Mouse (Mus musculus) left cerebral cortex, postnatal 25 days (tissue): ENCODE measurements around the gene Ciao2b. TPM values are rescaled to one million over a fixed set of nuclear protein-coding genes. Genes with fewer than 3 reads are reported as not detected.
"Not testable (repeated sequence)": the region's sequence is repeated elsewhere in the genome, so short reads cannot be mapped to it uniquely, and the experiment has no call there.

Source experiments
- DNase-seq, 2 experiments: peaks; one replicate each; pipeline ENCODE4 v3.0.0; 2022; ENCODE audit warnings: low spot score in 2 of 2, mixed read lengths in 1 of 2
- intact Hi-C: fragments of 180-260 bp; cut with DNase I; formaldehyde crosslinking; loops from one replicate; pipeline ENCODE4 v1.15.1; 2025
- total RNA-seq, 2 experiments: library from RNA; stranded (reverse); gene quantifications; 2 replicates each; pipeline ENCODE4 v1.2.3; 2021

The Ciao2b gene
- total RNA-seq, result 10 to 100 TPM; 33.1 to 33.5 TPM

DNA sequence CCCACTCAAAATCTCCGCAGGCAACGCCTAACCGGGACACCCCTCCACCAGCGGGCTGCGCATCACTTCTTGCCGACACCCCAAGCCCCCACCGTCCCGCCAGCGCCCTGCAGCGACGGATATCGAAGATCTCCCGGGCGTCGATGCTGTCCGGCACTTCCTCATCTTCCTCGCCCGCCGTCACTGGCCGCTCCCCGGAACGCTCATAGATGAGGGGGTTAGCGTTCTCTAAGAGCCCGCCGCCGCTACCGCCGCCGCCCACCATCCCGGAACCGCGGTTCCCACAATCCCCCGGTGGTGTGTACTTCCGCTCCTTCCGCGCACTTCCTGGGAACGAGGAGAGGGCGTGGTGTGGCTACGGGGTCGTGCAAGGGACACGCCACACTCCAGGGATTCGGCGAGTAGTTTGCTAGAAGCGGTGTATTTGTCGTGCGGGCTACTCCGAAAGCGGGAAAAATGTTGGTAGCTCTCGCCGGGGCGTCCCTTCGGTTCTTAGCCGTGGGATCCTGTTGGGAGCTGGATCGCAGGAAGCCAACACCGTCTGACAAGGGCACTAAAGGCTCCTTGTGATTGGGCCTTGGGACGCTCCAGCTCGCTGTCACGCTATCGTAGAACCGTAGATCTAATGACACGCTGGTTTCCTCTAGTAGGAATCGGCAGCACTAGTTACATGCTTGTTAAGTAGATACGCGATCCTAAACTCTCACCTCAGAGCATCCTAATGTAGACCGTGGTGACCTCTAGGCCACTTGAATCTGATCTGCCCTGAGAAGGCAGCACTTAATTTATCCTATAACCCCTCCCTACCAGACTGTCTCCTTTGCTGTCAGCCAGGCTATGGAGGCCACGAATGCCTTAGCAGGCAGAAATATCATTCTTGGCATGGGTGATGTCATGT is at the start of gene Ciao2b:
Ciao2b (minus strand) TSS at position 540 of the 898 bp plus-strand sequence.
- peak; percentile 91 to 93 for DNase-seq
- intact Hi-C loops, result loop anchor here (2.0 to 5.0 kb wide), 2 partner anchors 39 to 581 kb away; no protein-coding TSS in a partner anchor

DNA sequence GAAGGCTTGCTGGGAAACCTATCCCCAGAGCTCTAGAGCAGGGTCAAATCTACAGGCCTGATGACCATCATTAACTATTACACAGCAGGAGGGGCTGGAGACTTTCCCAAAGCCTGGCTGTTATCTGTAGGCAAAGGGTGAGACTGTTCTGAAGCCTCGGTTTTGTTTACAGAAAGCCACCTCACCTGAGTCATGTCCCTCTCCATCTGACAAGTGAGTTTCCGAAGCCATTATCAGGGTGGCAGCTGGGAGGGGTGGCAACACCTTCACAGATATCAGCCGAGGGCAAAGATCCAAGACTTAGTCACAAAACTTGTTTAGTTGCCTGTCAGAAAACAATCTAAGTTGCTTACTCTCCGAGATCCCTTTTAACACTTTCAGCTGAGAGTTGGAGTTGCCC is 46.7 kb upstream of the Ciao2b start:
- no peak for DNase-seq
- intact Hi-C loops, result no loop called here

DNA sequence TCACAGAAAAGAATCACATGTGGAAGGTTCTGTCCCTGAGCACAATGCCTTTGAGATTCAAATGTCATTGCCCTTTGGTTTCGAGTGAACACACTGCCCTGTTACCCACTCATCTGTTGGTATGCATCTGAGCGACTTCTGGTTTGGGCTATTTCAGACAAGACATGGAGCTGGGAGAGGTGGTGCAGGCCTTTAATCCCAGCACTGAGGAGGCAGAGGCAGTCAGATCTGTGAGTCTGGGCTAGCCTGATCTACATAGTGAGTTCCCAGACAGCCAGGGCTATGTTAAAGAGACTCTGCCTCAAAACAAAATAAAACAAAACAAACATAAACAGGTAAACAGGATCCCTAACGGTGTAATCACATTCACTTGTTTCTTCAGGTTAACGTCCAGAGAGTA is 13.8 kb upstream of the Ciao2b start:
- DNase-seq, result no peak
- intact Hi-C loops, result loop anchor here (2.0 to 10.0 kb wide), 5 partner anchors 53 to 635 kb away; no protein-coding TSS in a partner anchor

DNA sequence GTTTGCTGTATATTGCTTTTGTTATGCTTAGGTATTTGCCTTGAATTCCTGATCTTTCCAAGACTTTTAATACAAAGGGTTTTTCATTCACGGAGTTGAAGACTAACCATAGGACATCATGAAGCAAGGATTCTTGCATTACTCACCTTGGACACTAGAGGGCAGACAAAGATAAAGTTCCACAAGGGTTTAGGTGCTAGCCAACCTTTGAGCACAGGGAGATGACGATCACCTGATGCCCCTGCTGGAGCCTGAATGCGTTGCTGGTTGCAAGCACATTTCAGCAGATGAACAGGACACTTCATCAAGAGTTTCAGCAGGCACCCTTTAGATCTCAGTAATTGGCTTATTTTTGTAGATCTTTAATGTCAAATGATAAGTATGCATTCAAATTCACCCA is 13.2 kb upstream of the Ciao2b start:
- DNase-seq, result peak; percentile 85 to 93

DNA sequence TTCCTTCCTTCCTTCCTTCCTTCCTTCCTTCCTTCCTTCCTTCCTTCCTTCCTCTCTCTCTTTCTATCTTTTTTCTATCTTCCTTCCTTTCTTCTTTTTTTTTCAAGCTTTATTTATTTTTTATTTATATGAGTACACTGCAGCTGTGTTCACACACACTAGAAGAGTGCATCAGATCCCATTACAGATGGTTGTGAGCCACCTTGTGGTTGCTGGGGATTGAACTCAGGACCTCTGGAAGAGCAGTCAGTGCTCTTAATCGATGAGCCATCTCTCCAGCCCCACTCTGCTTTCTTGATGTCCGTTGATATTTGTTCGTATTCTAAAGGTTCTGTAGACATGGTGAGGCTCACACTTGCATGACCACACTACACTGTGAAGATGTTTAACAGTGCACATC is 2.4 kb upstream of the Ciao2b start:
- intact Hi-C loops, result loop anchor here (5.0 kb wide), 1 partner anchor 578 kb away; no protein-coding TSS in a partner anchor

More for the DNA sequence above, 13.2 kb upstream of the Ciao2b start:
- intact Hi-C loops, result loop anchor here (1.0 to 10.0 kb wide), 6 partner anchors 10 to 636 kb away; no protein-coding TSS in a partner anchor

DNA sequence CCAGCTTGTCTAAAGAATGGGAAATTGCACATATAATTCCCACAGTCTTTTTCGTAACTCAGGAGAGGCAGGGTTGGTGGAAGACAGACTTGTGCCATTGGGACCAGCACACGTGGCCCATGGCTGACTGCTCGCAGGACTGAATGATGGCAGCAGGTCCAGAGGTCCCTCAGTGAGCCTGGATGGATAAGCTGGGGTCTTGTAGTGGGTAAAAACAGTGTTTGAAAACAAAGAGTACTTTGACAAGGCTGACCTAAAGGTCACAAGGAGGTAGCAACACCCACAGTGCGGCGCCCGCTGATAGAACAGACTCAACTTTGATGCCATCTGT is 524 bp upstream of the Ciao2b start:
- intact Hi-C loops, result loop anchor here (5.0 kb wide), 1 partner anchor 580 kb away; no protein-coding TSS in a partner anchor
- no peak for DNase-seq

More for the DNA sequence above, 2.4 kb upstream of the Ciao2b start:
- DNase-seq, result not testable (repeated sequence)

DNA sequence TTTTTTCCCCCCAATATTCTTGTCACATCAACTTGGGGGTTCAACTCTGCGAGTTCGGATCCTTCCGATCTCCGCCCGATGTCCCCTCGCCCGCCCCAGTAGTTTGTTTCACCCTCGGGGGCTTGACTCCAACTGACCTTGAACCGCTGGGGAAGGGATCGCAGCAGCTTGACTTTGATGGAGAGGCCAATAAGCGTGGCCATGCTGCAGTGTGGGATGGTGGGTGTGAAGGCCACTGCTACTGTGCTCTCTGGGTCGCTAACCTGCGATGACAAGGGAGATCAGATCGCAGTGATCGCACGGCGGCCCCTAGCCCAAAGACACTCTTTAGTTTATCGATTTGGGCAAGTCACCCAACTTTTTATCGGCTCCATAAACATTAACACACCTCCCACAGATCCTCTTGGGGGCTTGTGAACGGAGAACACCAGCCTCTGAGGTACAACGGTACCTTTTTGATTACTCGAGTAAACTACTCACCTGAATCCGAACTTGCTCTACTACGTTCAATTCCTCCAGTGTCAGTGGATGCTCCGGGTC is 864 bp downstream of the Ciao2b start:
- intact Hi-C loops, result loop anchor here (2.0 to 5.0 kb wide), 2 partner anchors 38 to 581 kb away; no protein-coding TSS in a partner anchor

DNA sequence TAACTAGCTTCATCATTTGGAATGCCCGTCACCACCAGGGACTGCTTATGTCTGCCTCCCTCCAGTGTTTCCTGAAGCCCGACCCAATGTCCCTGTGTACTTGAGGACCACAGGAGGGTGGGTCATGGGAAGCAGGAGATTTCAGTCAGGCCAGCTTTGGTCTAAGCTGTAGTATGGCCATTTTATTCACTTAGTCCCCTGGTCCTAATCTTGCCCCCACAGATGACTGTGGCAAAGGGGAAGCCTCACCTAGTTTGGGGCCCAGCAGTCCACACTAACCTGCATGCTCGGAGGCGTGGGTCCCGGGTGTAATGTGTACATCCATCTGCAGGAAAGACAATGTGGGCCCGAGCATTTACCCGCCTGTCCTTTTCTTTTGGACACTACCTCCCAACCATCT is 1.5 kb downstream of the Ciao2b start:
- intact Hi-C loops, result loop anchor here (2.0 to 5.0 kb wide), 2 partner anchors 37 to 582 kb away; no protein-coding TSS in a partner anchor
- no peak for DNase-seq

More for the DNA sequence above, 864 bp downstream of the Ciao2b start:
- DNase-seq, result no peak

DNA sequence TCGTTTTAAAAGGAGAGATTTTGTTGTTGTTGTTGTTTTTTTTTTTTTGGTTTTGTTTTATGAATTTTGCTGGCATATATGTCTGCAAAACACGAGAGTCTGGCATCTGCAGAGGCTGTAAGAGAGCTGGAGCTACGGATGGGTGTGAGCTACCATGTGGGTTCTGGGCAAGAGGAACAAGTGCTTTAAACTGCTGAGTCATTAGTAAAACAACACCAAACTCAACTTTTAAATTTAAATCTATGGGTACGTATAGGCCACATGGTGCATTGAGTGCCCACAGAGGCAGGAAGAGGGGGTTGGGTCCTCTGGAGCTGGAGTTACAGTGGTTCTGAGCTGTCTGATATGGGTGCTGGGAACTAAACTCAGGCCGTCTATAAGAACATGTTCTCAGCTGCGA is 3.8 kb downstream of the Ciao2b start:
- DNase-seq, result no peak
- intact Hi-C loops, result no loop called here

DNA sequence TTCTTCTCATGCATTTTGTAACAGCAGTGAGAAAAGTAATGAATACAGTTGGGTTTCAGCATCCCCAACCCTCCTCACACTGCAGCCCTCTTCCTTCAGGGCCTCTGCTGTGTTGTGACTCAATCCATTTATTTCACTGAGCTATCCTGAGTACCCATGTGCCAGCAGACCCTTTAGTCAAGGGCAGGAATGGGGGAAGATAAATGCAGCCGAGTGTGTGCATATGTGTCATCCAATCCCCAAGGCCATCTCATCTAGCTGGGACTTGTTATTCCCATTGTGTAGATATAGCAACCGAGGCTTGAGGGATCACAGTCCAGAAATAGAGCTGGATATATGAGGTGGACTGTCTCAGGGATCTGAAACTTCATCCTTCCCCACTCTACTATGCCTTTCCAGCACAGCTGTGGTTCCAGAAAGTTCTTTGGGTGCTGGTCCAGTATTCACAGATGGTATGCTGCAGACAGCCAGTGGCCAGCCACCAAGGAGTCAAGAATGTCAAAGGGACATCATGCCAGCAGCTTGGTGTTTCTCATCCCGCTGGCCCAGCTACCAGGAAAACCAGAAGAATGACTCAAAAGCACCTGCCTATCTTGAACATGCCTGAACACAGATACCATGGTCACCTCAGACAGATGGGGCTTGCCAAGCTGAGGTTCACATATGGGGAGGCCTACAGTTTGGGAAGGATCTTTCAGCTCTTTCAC is 6.6 kb downstream of the Ciao2b start:
- no peak for DNase-seq
- intact Hi-C loops, result no loop called here

DNA sequence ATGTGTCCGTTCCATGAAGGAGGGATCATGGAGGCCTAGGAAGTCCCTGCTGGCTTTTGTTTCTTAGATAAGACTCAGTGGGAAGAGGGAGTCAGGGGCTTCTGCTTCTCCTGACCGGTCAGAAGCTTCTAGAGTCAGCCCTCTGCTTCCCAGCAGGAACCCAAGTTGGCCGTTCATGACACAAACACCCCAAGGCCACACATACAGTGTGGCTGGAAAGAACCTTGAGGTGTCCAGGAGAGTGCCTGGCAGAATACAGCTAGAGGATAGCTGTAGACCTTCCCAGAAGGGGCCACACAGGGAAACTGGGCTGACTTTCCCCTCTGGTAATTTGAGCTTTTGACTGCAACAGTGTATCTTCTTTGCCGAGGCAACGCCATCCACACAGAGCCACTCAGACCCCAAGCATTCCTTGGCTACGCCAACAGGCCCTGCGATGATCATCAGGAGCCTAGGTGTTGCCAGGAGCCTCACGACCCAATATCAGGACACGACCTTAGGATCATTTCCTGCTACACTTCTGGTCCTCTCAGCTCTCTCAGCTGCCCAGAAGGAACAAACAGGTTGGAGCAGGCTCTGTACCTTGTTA is 8.5 kb downstream of the Ciao2b start:
- intact Hi-C loops, result no loop called here
- no peak for DNase-seq

DNA sequence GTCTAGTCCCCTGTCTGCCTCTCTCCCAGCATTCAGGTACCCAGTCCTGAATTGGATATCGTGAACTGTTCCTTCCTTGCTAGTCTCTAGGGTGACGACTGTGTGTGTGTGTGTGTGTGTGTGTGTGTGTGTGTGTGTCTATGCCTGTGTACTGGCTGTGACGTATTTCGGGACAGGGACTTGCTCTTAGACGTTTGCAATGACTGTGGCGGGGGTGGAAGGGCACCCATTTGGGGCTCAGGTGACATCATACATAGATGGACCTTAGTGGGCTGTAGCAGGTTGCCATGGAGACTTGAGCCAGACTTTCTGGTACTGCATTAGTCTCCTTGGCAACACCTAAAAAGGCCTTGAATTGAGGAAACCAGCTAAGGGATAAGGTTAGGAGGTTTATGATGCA is 9.3 kb downstream of the Ciao2b start:
- peak; percentile 48 to 73 for DNase-seq

DNA sequence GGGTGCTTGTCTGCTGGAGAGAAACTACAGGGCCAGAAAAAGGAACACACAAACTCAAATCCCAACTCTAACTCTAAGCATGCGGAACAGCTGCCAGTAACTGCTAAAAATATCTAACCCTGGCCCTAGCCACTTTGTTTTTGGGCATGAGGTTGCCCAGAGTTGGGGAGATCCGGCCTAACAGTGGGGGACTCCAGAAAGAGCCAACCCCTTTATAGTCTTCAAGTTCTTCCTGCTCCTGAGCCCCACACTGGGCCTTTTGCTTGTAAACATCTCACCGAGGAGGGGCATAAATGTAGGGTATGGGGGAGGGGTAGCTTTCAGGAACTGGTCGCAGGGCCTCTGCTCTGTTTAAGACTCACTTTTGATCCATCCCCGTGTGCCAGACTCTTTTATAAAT is 9.8 kb downstream of the Ciao2b start:
- peak in 1 of 2 experiments; percentile 13 for DNase-seq

More for the DNA sequence above, 9.3 kb downstream of the Ciao2b start:
- intact Hi-C loops, result no loop called here

DNA sequence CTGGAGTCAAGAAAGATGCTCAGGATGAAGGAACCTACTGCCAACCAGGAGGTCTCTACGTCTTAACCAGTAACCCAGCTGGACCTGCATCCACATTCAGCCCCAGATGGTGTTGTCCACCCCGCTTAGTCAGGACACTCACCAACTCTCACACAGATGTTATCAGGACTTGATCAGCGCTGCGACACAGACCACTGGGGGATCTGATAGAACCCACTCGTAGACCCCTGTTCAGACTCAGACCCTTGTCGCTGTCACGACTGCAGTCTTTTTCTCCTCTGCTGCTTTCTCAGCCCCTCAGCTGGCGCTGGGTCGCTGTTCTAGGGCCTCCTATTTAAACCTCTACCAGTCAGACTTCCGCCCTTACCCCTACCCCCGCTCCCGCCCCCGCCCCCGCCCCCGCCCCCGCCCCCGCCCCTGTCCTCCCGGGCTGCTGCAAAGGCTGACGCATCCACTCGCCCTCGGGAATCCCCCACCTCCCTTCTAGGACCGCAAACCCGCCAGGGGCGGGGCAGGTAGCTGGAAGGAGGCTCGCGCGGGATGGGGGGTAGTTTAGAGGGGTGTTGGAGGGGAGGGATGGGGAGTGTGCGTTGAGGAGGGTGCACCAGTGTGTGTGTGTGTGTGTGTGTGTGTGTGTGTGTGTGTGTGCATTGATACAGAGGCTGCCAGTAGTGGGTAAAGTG is 10.6 kb downstream of the Ciao2b start, which contains the start of gene Rrad:
Rrad (minus strand) TSS at position 347 of the 683 bp plus-strand sequence.
- intact Hi-C loops, result no loop called here
- DNase-seq, result no peak

More for the DNA sequence above, 9.8 kb downstream of the Ciao2b start:
- intact Hi-C loops, result no loop called here

DNA sequence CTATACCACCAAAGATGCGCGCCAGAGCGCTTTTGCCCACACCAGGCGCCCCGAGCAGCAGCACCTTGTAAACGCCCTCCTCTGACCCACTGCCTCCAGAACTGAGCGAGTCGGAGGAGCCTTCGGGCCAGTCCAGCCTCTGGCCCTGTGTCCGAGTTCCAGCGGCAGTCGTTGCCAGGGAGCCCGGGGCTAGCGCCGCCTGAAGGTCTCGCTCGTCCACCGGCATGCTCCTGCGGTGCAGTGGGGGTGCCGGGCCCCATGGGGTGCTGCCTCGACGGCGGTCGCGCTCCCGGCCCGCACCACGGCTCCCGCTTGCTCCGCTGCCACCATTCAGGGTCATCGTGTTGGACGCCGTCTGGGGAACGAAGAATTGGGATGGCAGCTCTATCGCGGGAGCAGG is 11.2 kb downstream of the Ciao2b start:
- intact Hi-C loops, result no loop called here
- no peak for DNase-seq

DNA sequence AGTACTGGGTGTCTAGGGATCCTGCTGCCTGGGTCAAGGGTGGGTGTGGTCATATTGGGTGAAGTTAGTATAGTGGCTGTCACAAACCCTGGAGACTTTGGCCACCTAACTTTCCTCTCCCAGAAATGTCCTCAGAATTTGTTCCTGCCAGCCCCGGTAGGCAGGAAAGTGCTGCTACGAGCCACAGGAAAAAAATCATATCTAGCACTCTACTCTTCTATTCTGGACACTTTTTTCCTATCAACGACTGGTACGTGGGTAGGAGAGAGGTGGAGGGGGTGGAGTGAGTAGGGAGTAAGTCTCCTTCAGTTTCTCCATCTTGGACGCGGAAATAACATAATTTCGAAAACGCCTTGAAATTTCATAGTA is 11.7 kb downstream of the Ciao2b start:
- intact Hi-C loops, result no loop called here
- no peak for DNase-seq

DNA sequence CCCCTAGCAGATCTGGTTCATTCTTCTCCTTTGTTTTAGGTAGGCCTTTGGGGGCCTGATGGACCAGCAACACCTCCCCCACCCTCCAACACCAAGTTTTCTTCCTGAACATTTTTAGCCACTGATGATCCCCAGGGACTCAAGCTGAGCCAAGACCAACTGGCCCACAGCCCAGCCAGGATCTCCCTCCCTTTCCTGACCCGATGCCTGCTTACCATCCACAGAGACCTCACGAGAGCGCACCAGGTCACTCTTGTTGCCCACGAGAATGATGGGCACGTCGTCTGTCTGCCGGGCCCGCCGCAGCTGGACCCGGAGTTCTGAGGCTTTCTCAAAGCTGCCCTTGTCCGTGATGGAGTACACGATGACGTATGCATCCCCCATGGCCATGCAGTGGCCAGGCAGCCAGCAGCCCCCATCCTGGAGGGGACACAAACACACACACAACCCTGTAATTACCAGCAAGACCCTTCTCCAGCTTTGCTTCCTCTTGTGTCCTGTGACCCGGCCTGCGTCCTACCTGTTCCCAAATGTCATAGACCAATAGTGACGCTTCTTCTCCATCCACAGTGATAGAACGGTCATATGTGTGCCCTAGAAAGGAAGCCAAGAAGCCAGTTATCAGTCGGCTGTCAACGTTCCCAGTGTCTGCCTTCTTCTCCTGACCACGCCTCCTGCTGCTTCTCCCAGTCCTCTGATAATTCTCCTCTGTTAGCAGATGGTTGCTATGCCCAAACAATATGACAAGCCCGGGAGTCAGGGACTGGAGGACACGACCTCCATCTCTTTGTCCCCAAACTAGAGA is 12.3 kb downstream of the Ciao2b start:
- intact Hi-C loops, result no loop called here
- no peak for DNase-seq

DNA sequence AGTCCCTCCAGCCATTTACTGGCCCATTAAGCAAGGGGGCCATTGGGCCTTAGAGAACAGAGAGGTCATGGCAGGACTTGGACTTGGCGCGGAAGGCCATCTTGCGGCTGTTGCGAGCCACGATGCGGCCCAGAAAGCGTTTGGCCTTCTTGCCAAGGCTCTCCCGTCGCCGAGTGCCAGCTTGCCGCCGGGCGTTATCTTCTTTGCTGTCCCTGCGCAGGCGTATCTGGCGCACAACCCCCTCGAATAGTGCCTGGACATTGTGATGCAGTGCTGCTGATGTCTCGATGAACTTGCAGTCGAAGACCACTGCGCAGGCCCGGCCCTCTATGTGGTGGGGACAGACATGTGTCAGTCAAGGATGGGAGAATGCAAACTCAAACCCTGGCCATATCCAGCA is 13.4 kb downstream of the Ciao2b start:
- intact Hi-C loops, result no loop called here
- no peak for DNase-seq
